ENCODE assay signal across 8 mouse cellular contexts in the genomic region with DNA sequence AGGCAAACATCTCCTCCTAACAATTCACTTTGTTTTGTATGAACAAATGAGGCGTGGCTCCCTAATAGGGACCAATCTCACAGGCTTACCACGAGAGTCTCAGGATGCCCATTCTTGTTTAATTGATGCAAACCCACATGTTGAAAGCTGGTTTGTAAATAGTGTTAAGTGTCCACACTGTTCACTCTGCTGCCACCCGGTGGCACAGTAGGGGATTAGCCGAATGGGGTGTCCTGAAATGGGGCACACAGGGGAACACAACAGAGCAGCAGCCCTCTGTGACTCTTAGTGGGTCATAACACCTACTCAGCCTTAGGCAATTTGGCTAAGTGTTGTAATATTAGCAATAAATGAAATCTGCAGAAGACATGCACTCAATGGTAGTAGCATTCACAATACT.
DNase-seq lines count a peak whose midpoint lies in the region; ATAC-seq and TF ChIP-seq lines count a peak whose summit lies in the region.

No protein-coding gene starts in this region.

- no peak overlapping the region for H3K4me2 ChIP-seq in embryonic facial prominence, embryonic 12.5 days (replicated peaks)
- H3K4me2 ChIP-seq in hindbrain, embryonic 16.5 days (ENCODE audit: low read length), result no peak overlapping the region
- no peak overlapping the region for H3K4me2 ChIP-seq in midbrain, embryonic 13.5 days (replicated peaks)
- H3K4me2 ChIP-seq in stomach, postnatal 0 days (replicated peaks; ENCODE audit: low read depth), result no peak overlapping the region

- H3K9me3 ChIP-seq in embryonic facial prominence, embryonic 12.5 days, result no peaks in the 10 kb centered on the region
- H3K9me3 ChIP-seq in hindbrain, embryonic 16.5 days (ENCODE audit: control insufficient read depth, low read length), result no peaks in the 10 kb centered on the region
- no peaks in the 10 kb centered on the region for H3K9me3 ChIP-seq in midbrain, embryonic 13.5 days
- H3K9me3 ChIP-seq in stomach, postnatal 0 days (ENCODE audit: control insufficient read depth, low read length), result no peaks in the 10 kb centered on the region

- no peaks in the 10 kb centered on the region for H3K4me1 ChIP-seq in embryonic facial prominence, embryonic 12.5 days
- H3K4me1 ChIP-seq in hindbrain, embryonic 16.5 days (ENCODE audit: control insufficient read depth, insufficient read depth, low read depth, low read length), result no peaks in the 10 kb centered on the region
- 0 out of 2 replicates have a peak, but pooled peaks cover 6% of the 10 kb centered on the region for H3K4me1 ChIP-seq in midbrain, embryonic 13.5 days (replicated peaks)
- H3K4me1 ChIP-seq in stomach, postnatal 0 days (replicated peaks; ENCODE audit: control insufficient read depth, insufficient read depth), result no peaks in the 10 kb centered on the region

- 0 out of 2 replicates have a peak, but pooled peaks cover 4% of the 10 kb centered on the region for H3K27me3 ChIP-seq in embryonic facial prominence, embryonic 12.5 days
- H3K27me3 ChIP-seq in hindbrain, embryonic 16.5 days (replicated peaks; ENCODE audit: control insufficient read depth, insufficient read depth, low read length), result no peaks in the 10 kb centered on the region; the same call in 1 of the 2 replicates
- peaks cover 6% of the 10 kb centered on the region for H3K27me3 ChIP-seq in midbrain, embryonic 13.5 days
- no peaks in the 10 kb centered on the region for H3K27me3 ChIP-seq in stomach, postnatal 0 days (ENCODE audit: control insufficient read depth, insufficient read depth, low read length)

- H3K4me3 ChIP-seq in embryonic facial prominence, embryonic 12.5 days, result no peak overlapping the region
- no peak overlapping the region for H3K4me3 ChIP-seq in hindbrain, embryonic 16.5 days (ENCODE audit: low read length)
- H3K4me3 ChIP-seq in midbrain, embryonic 13.5 days (replicated peaks), result no peak overlapping the region
- H3K4me3 ChIP-seq in stomach, postnatal 0 days (ENCODE audit: low read depth, low read length), result no peak overlapping the region

- 0 out of 2 replicates have a peak, but pooled peaks have one; percentile 41 for ATAC-seq in embryonic facial prominence, embryonic 12.5 days (ENCODE audit: insufficient number of reproducible peaks, insufficient read depth, low FRiP score, low TSS enrichment)
- peak; percentile 61; the same call in 1 of the 2 replicates for ATAC-seq in hindbrain, embryonic 16.5 days
- peak; percentile 78 for ATAC-seq in midbrain, embryonic 13.5 days
- ATAC-seq in stomach, postnatal 0 days (ENCODE audit: low FRiP score, low TSS enrichment), result peak; percentile 69; the same call in 1 of the 2 replicates

- TF ChIP-seq EP300 in stomach, postnatal 0 days (optimal IDR thresholded peaks at IDR 0.05), result no peak

- H3K36me3 ChIP-seq in embryonic facial prominence, embryonic 12.5 days, result no peaks in the 10 kb centered on the region
- H3K36me3 ChIP-seq in hindbrain, embryonic 16.5 days (ENCODE audit: control insufficient read depth, insufficient read depth, low read length), result no peaks in the 10 kb centered on the region
- no peaks in the 10 kb centered on the region for H3K36me3 ChIP-seq in midbrain, embryonic 13.5 days
- no peaks in the 10 kb centered on the region for H3K36me3 ChIP-seq in stomach, postnatal 0 days (ENCODE audit: control insufficient read depth, insufficient read depth, low read length)

- DNase-seq in gastrocnemius, postnatal 10 days, result peak; percentile 34
- no peak for DNase-seq in gastrocnemius, adult 8-10 months (ENCODE audit: low spot score in 2 of 2)
- peak; percentile 62 for DNase-seq in adrenal gland, postnatal 10 days
- DNase-seq in layer of hippocampus, postnatal 25 days (ENCODE audit: extremely low spot score in 1 of 2, low spot score in 1 of 2), result peak; percentile 37 to 74
- peak; percentile 59 for DNase-seq in stomach, postnatal 0 days (ENCODE audit: low spot score)

- no peak overlapping the region for H3K27ac ChIP-seq in embryonic facial prominence, embryonic 12.5 days
- no peak overlapping the region for H3K27ac ChIP-seq in hindbrain, embryonic 16.5 days (ENCODE audit: low read depth, low read length)
- H3K27ac ChIP-seq in midbrain, embryonic 13.5 days, result no peak overlapping the region
- H3K27ac ChIP-seq in stomach, postnatal 0 days (replicated peaks), result no peak overlapping the region

- TF ChIP-seq CTCF in stomach, postnatal 0 days (IDR thresholded peaks at IDR 0.05; ENCODE audit: low read depth), result peak; percentile 87

- WGBS in embryonic facial prominence, embryonic 12.5 days, result 7% methylated on average over 4 of the region's 4 CpGs
- WGBS in hindbrain, embryonic 16.5 days, result 8% methylated on average over 4 of the region's 4 CpGs
- WGBS in midbrain, embryonic 13.5 days, result 11% methylated on average over 4 of the region's 4 CpGs
- 6% methylated on average over 4 of the region's 4 CpGs for WGBS in stomach, postnatal 0 days

- no peak overlapping the region for H3K9ac ChIP-seq in embryonic facial prominence, embryonic 12.5 days
- no peak overlapping the region for H3K9ac ChIP-seq in hindbrain, embryonic 16.5 days (ENCODE audit: low read depth, low read length)
- no peak overlapping the region for H3K9ac ChIP-seq in midbrain, embryonic 13.5 days (replicated peaks)
- H3K9ac ChIP-seq in stomach, postnatal 0 days (ENCODE audit: low read length), result no peak overlapping the region

Comparison
In these comparisons a context has a peak if more than half of its experiments do, and no peak if none do; other contexts are left out.
1. DNase-seq: peak in gastrocnemius, postnatal 10 days (single experiment), adrenal gland, postnatal 10 days (single experiment), layer of hippocampus, postnatal 25 days (2 of 2) and stomach, postnatal 0 days (single experiment); none in gastrocnemius, adult 8-10 months (0 of 2).
2. Peak in every context shown above with its lines, with median percentiles within 50 percentile points of each other: ATAC-seq.